Mouse (Mus musculus) cortical plate, adult 2 months (tissue): Measurements from ENCODE around the gene Neurl1a. TPM values are rescaled to one million over a fixed set of nuclear protein-coding genes. Genes with fewer than 3 reads are reported as not detected.

Experiments used
- H3K27ac ChIP-seq: fragments of 200-500 bp; 2 replicates; pipeline ENCODE4 v1.5.1; 2012; ENCODE audit warnings: low read length, control low read depth, inconsistent platforms; ENCODE audit not compliant: insufficient read depth
- H3K4me1 ChIP-seq: fragments of 200-500 bp; 2 replicates; pipeline ENCODE4 v1.6.1; 2011; ENCODE audit warnings: low read length; ENCODE audit not compliant: control insufficient read depth, insufficient read depth
- H3K4me3 ChIP-seq: fragments of 200-500 bp; 2 replicates; pipeline ENCODE4 v1.5.1; 2011; ENCODE audit warnings: mild to moderate bottlenecking, low read length, control low read depth; ENCODE audit not compliant: insufficient read depth
- CTCF ChIP-seq: fragments of 200-500 bp; IDR thresholded peaks from 2 replicates; pipeline ENCODE4 v1.5.1; 2011; ENCODE audit warnings: mild to moderate bottlenecking, control low read depth, low read length; ENCODE audit not compliant: insufficient read depth; ENCODE audit errors: extremely low read depth
- POLR2A ChIP-seq: fragments of 200-500 bp; IDR thresholded peaks from 2 replicates; pipeline ENCODE4 v1.6.1; 2011; ENCODE audit warnings: mild to moderate bottlenecking, low read length, control low read depth; ENCODE audit not compliant: insufficient read depth; ENCODE audit errors: extremely low read depth
- polyA plus RNA-seq: library from polyadenylated mRNA; depleted of rRNA; stranded (reverse); fragments of >200 nt; gene quantifications from 2 replicates; pipeline ENCODE4 v1.2.3, GENCODE M21; 2012

Gene Neurl1a
- polyA plus RNA-seq, 1 experiment, result 124 TPM

DNA sequence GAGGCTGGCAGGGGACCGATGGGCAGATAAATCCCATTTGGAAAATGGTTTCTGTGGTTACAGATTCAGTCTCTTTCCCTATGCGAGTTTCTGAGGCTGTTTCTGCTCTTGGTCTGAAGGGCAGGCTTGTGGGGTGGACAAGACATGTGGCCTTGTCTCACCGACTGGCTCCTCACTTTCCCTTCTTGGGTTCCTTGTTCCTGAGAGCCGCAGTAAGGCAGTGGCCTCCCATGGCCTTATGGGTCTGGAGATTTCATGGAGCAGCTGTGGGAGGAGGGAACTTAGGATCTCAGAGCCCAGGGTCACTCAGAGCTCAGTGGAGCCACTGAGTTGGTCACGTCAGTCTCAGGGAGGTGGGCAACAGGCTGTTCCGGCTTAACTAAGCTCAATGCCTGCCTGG lies 52.8 kb downstream of the Neurl1a start:
- TF ChIP-seq POLR2A, result no peak
- H3K4me1 ChIP-seq, result peaks cover 8% of the 10 kb centered on the region
- H3K4me3 ChIP-seq, result no peak overlapping the region
- H3K27ac ChIP-seq, result no peak overlapping the region

DNA sequence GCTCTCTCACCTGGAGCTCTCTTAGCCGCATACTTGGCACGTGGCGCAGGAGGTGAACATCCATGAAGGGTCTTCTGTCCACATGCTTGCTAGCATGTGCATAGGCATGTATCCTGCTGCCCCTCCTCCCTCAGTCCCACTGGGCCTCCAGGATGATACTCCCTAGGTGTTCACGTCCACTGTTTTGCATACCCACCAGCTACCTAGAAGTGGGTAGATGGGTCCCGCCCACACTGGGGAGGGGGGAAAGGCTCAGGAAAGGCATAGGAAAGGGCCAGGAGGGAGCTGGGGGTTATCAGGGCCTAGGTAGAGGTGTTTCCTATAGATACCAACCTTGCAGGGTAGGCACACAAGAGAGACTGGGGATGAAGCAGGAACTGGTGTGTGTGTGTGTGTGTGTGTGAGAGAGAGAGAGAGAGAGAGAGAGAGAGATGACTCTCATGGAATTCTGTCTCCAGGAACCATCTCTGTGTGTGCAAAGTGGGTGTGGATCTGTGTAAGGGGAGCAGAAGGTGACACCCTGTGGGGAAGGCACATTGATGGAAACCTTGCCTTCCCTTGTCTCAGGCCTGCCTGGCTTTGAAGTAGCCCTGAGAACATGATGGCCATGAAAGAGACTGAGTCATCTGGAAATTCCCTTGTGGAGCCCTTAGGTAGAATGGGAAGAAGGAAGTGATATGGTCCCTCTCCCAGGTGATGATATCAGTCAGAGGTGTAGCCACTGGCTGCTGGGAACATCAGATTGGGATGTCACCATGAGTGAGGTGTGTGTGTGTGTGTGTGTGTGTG lies 53.7 kb downstream of the Neurl1a start:
- no peak for TF ChIP-seq POLR2A
- TF ChIP-seq CTCF, result no peak
- H3K4me3 ChIP-seq, result no peak overlapping the region
- peaks cover 8% of the 10 kb centered on the region for H3K4me1 ChIP-seq
- no peak overlapping the region for H3K27ac ChIP-seq

DNA sequence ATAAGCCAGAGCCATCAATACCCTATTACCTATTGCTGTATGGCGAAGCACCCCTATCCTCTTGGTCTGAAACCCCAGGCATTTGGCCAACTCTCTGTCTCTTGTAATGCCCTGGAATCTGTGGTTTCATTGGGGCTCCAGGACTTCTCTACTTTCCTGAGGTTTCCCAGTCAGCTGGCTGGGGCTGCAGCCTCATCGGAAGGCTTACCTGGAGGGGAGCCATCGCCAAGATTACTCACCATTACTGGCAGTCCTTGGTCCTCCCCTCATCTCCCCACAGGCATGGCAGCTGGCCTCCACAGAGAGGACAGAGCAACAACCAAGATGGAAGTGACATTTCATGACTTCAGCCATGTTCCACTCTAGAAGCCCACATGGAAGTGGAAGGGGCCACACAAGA lies 54.5 kb downstream of the Neurl1a start:
- TF ChIP-seq POLR2A, result no peak
- TF ChIP-seq CTCF, result no peak
- Histone ChIP-seq H3K27ac (no peak overlapping the region), H3K4me1 (peaks cover 8% of the 10 kb centered on the region), H3K4me3 (no peak overlapping the region)

DNA sequence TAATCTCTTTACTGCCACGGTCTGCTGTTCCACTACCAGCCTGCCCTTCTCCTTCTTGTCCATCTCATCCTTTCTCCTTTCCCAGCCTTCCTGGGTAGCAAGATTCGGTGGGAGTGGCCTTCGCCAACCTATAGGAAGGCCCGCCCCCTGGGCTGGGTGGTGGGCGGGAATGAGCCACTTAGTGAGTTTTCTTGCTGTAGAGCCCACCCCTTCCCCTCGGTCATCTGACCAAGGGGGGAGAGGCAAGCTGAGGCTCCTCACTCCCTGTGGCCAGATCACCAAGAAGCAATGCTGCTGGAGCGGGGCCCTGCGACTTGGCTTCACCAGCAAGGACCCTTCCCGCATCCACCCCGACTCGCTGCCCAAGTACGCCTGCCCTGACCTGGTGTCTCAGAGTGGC lies 61.5 kb downstream of the Neurl1a start:
- Histone ChIP-seq H3K4me1 (no peaks in the 10 kb centered on the region), H3K27ac (no peak overlapping the region), H3K4me3 (no peak overlapping the region)
- TF ChIP-seq POLR2A, result no peak
- no peak for TF ChIP-seq CTCF

DNA sequence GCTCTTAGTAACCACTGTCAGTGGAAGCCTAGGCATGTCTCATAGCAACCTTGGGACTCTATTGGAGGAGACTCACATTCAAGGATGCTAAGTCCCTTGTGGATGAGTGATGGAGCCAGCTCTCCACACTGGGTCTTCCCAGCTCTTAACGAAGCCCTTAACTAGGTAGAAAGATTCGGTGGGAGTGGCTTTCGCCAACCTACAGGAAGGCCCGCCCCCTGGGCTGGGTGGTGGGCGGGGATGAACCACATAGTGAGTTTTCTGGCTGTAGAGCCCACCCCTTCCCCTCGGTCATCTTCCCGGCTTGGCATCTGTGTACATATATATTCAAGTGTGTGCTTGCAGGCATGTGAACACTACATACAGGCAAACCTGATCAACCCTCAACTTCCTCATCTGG lies 62.3 kb downstream of the Neurl1a start:
- TF ChIP-seq CTCF, result no peak
- no peak for TF ChIP-seq POLR2A
- Histone ChIP-seq H3K27ac (no peak overlapping the region), H3K4me3 (no peak overlapping the region), H3K4me1 (no peaks in the 10 kb centered on the region)

DNA sequence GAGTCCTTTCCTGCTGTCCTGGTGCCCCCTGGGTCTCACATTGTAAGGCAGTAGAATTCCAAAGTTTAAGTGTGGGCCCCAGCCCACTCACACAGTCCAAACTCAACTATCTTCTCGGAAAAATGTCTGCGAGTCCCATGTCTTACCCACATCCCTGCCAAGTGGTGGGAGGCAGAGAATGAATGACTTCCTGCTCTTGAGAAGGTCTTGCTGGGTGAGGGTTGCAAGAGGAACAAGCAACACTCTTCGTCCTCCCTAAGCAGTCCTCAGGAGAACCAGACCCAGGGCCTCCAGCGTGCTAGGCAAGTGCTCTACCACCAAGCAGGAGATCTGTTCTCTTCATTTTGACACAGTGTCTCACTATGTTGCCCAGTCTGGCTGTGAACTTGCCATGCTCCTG lies 63.6 kb downstream of the Neurl1a start:
- H3K27ac ChIP-seq, result no peak overlapping the region
- TF ChIP-seq CTCF, result no peak
- TF ChIP-seq POLR2A, result no peak

DNA sequence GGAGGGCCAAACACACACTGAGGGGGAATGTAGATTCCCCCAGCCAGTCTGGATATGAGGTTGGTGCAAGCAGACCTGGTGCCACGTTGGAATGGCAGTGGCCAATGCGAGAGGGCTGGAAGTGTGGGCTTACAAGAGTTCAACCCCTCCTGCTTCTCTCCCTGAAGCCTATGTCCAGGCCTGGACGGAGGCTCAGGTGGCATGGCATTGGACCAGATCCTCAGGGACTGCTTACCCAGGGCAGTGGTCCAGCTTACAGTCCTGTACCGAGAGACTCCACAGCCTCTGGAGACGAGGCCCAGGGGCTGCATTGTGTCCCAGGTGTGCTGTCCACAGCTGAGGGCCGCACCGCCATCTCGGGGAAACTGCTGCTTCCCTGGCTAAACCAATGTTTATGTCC lies 66.9 kb downstream of the Neurl1a start:
- no peaks in the 10 kb centered on the region for H3K4me1 ChIP-seq
- no peak overlapping the region for H3K27ac ChIP-seq
- H3K4me3 ChIP-seq, result no peak overlapping the region
- TF ChIP-seq POLR2A, result no peak
- no peak for TF ChIP-seq CTCF

More for the DNA sequence above, 63.6 kb downstream of the Neurl1a start:
- no peaks in the 10 kb centered on the region for H3K4me1 ChIP-seq
- no peak overlapping the region for H3K4me3 ChIP-seq

DNA sequence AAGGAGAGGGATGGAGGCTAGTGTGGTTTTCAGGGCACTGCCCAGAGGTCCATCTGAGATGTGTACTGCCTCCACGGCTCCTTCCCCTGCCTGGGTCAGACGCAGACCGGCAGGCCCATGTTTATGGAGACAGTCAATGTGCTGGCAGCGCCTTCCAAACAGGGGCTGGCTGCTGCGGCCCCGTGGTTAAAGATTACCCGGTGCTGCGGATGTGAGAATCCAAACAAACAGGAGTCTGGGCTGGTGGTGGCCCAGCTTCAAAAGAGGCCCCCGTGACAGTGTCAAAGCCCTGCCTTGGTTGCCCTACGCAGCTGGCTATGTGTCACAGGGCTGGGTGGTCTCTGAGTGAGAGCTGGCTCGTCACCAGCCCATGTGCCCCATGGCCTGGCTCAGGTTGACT lies 69.2 kb downstream of the Neurl1a start:
- no peak overlapping the region for H3K27ac ChIP-seq
- no peaks in the 10 kb centered on the region for H3K4me1 ChIP-seq
- no peak for TF ChIP-seq CTCF
- no peak for TF ChIP-seq POLR2A
- H3K4me3 ChIP-seq, result no peak overlapping the region

DNA sequence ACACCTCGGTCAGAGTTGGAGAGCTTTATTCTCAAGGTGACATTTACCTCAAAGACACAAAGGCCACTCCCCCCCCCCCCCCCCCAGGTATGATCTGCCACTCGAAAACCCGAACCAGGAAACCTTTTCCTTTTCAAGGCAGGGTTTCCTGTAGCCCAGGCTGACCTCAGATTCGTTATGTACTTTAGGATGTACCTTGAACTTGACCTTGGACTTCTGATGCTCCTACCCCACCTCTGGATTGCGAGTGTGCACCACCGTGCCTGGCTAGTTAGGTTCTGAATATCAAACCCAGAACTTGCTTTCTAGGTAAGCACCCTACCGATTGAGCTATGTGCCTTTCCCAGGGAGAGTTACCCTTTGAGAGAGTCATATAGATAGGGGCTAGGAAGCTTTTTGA lies 69.7 kb downstream of the Neurl1a start:
- TF ChIP-seq POLR2A (no peak), CTCF (no peak)
- H3K27ac ChIP-seq, result no peak overlapping the region
- H3K4me1 ChIP-seq, result no peaks in the 10 kb centered on the region
- no peak overlapping the region for H3K4me3 ChIP-seq

DNA sequence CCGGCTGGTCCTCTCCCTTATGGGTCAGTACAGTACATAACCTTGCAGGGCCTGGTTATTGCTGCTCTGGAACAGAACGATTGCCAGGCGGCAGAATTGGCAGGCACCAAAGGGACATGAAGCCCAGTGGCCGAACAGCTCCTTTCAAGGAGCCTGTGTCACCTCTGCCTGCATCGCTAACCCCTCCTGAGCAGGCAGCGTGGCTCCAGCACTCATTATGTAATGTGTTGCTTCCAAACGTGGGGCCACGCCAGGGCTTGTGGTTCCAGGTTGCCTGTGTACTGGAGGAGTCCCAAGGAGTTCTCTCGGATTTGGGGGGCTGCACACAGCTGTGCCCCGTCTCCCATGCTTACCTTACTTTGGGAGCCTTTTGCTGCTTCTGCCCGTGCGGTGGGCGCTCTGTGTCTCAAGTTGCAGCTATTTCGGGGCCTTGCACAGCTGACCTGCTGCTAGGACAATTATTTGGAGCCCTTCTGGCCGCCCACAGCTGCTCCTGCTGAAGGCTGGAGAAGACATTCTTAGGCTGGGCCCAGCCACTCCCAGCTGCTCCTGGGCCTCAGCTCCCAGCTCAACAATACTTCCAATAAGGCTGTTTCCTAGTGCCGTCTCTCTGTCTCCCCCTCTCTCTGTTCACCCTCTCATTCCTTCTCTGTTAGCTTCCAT lies 70.4 kb downstream of the Neurl1a start:
- TF ChIP-seq POLR2A (no peak), CTCF (no peak)

More for the DNA sequence above, 70.4 kb downstream of the Neurl1a start:
- no peak overlapping the region for H3K4me3 ChIP-seq
- no peaks in the 10 kb centered on the region for H3K4me1 ChIP-seq
- no peak overlapping the region for H3K27ac ChIP-seq
